Mouse (Mus musculus) CD4-positive, CD25-positive, alpha-beta regulatory T cell, adult 2 months (primary cell): ENCODE results near the gene Vmn2r31.
"Not testable (repeated sequence)": the region's sequence is repeated elsewhere in the genome, so short reads cannot be mapped to it uniquely, and the experiment has no call there.

ENCODE experiments used
- DNase-seq: peaks from one replicate; pipeline ENCODE4 v3.0.0-alpha.2; 2012; ENCODE audit warnings: low read depth, low spot score

The Vmn2r31 gene

DNA sequence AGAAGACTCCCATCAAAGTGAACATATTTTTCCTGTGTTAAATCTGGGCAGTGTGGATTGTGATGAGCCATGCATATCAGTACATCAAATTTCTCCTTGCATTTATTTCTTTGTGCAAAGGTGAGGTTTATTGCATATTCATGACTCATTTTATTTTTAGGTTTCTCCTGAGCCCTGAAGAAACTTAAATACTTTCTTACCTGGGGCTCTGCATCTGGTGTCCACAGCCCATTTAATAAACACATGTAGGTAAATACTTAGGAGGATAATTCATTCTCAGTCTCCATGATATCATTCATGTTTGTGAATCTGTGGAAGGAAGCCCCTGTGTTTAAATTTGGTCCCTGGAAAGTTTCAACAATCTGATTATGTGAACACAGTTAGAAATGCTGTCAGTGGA lies at the start of gene Vmn2r31:
TSS of gene Vmn2r31 (minus strand) at position 101 of the 400 bp plus-strand sequence.
- DNase-seq: not testable (repeated sequence)

- DNase-seq: not testable (repeated sequence)
Observed at GRCm38 (mm10) chr7:7374431-7374830, 25.1 kb downstream of the Vmn2r31 start, which contains the start of gene Gm45783. TSS of gene Gm45783 (minus strand) at chr7:7374573.

GRCm38 (mm10) chr7:7337509-7337908 lies 62.0 kb downstream of the Vmn2r31 start, which contains the start of gene Vmn2r30:
TSS of gene Vmn2r30 (minus strand) at chr7:7337609.
- DNase-seq: not testable (repeated sequence)
